Mouse (Mus musculus) liver, postnatal 0 days (tissue): Measurements from ENCODE around the gene Pabpc1l. TPM values are rescaled to one million over a fixed set of nuclear protein-coding genes. Genes with fewer than 3 reads are reported as not detected.

Source experiments
- ATAC-seq: fragments of 200-750 bp; cut with Nextera tagmentation; 2 replicates; pipeline ENCODE4 v1.8.0; 2017; ENCODE audit warnings: mild to moderate bottlenecking, moderate library complexity
- DNase-seq: peaks from one replicate; pipeline ENCODE4 v3.0.0-alpha.2; 2016
- H3K27ac ChIP-seq: fragments of 300-500 bp; sonication (generic); 2 replicates; pipeline ENCODE4 v1.5.1; 2014; ENCODE audit warnings: antibody characterized with exemption, moderate library complexity, mild to moderate bottlenecking, low read depth
- H3K27me3 ChIP-seq: fragments of 300-500 bp; sonication (generic); 2 replicates; pipeline ENCODE4 v1.6.1; 2014; ENCODE audit warnings: low read length, control low read depth, mixed read lengths; ENCODE audit not compliant: insufficient read depth
- H3K36me3 ChIP-seq: fragments of 300-500 bp; sonication (generic); replicated peaks from 2 replicates; pipeline ENCODE4 v1.6.1; 2014; ENCODE audit warnings: mild to moderate bottlenecking, control low read depth, low read length, moderate library complexity, mixed read lengths; ENCODE audit not compliant: insufficient read depth
- H3K4me1 ChIP-seq: fragments of 300-500 bp; sonication (generic); 2 replicates; pipeline ENCODE4 v1.6.1; 2014; ENCODE audit warnings: antibody characterized with exemption, mild to moderate bottlenecking, control low read depth; ENCODE audit not compliant: insufficient read depth
- H3K4me2 ChIP-seq: fragments of 300-500 bp; sonication (generic); 2 replicates; pipeline ENCODE4 v1.6.1; 2014; ENCODE audit warnings: low read depth, mild to moderate bottlenecking, low read length, moderate library complexity, mixed read lengths
- H3K4me3 ChIP-seq: fragments of 300-500 bp; sonication (generic); 2 replicates; pipeline ENCODE4 v1.5.1; 2014; ENCODE audit warnings: low read depth, low read length
- H3K9ac ChIP-seq: fragments of 300-500 bp; sonication (generic); replicated peaks from 2 replicates; pipeline ENCODE4 v1.6.1; 2014; ENCODE audit warnings: mild to moderate bottlenecking, moderate library complexity
- H3K9me3 ChIP-seq: fragments of 300-500 bp; sonication (generic); 2 replicates; pipeline ENCODE4 v1.6.1; 2016; ENCODE audit warnings: mild to moderate bottlenecking, control low read depth, low read length, mixed read lengths
- CTCF ChIP-seq: sonication (generic); IDR thresholded peaks from 2 replicates; pipeline ENCODE4 v1.5.1; 2016; ENCODE audit warnings: antibody characterized with exemption, low read depth
- EP300 ChIP-seq: IDR thresholded peaks from 2 replicates; pipeline ENCODE4 v1.6.1; 2016; ENCODE audit warnings: antibody characterized with exemption, low read depth, mild to moderate bottlenecking
- WGBS: fragments of 180-500 bp; shearing (Covaris S2); extraction: QIAGEN DNeasy Blood & Tissue Kit; methylation state at CpG from one replicate; pipeline ENCODE4 v1.1.7; 2014; ENCODE audit not compliant: insufficient replicate concordance; 5-methylcytosine and 5-hydroxymethylcytosine counted together
- polyA plus RNA-seq: library from polyadenylated mRNA; unstranded; fragments of >200 nt; fragmentation: Nextera tagmentation; extraction: Ambion mirVana; gene quantifications from 2 replicates; pipeline ENCODE4 v1.2.1, GENCODE M21; 2015

The Pabpc1l gene
- polyA plus RNA-seq, 1 experiment from 2014 or later = 0.46 TPM

- Histone ChIP-seq H3K9ac (peak overlapping the region; percentile 96), H3K27ac (peak overlapping the region; percentile 97; the same call in 1 of the 2 replicates)
- WGBS = 61% methylated on average over 6 of the region's 6 CpGs
Observed at GRCm38 (mm10) chr2:163996275-163996674, 29.0 kb upstream of the Pabpc1l start.

GRCm38 (mm10) chr2:163996899-163997298, 28.4 kb upstream of the Pabpc1l start:
- ATAC-seq = no peak
- WGBS = 64% methylated on average over 5 of the region's 5 CpGs
- H3K9me3 ChIP-seq = no peaks in the 10 kb centered on the region
- H3K9ac ChIP-seq = 0 out of 2 replicates have a peak overlapping the region, but pooled peaks have one; percentile 11
- peak overlapping the region; percentile 95 for H3K4me2 ChIP-seq
- H3K27me3 ChIP-seq = no peaks in the 10 kb centered on the region
- peaks cover 20% of the 10 kb centered on the region for H3K4me1 ChIP-seq
- TF ChIP-seq CTCF = no peak
- TF ChIP-seq EP300 = no peak
- no peak for DNase-seq
- H3K27ac ChIP-seq = no peak overlapping the region
- peaks cover 7% of the 10 kb centered on the region; the same call in 1 of the 2 replicates for H3K36me3 ChIP-seq
- H3K4me3 ChIP-seq = no peak overlapping the region

More at GRCm38 (mm10) chr2:163996275-163996674, 29.0 kb upstream of the Pabpc1l start:
- TF ChIP-seq EP300 = no peak
- no peak for TF ChIP-seq CTCF
- Histone ChIP-seq H3K27me3 (no peaks in the 10 kb centered on the region), H3K4me3 (peak overlapping the region; percentile 91), H3K4me2 (peak overlapping the region; percentile 95), H3K4me1 (peaks cover 20% of the 10 kb centered on the region), H3K36me3 (peaks cover 7% of the 10 kb centered on the region; the same call in 1 of the 2 replicates), H3K9me3 (no peaks in the 10 kb centered on the region)
- no peak for DNase-seq
- ATAC-seq = no peak

- no peak overlapping the region for H3K27ac ChIP-seq
- no peak overlapping the region for H3K9ac ChIP-seq
- 89% methylated on average over 6 of the region's 6 CpGs for WGBS
- no peak overlapping the region for H3K4me3 ChIP-seq
- H3K27me3 ChIP-seq = no peaks in the 10 kb centered on the region
- peaks cover 22% of the 10 kb centered on the region for H3K4me1 ChIP-seq
- no peaks in the 10 kb centered on the region for H3K9me3 ChIP-seq
- TF ChIP-seq CTCF = no peak
- TF ChIP-seq EP300 = no peak
- H3K36me3 ChIP-seq = peaks cover 7% of the 10 kb centered on the region; the same call in 1 of the 2 replicates
- ATAC-seq (no peak), DNase-seq (no peak)
- no peak overlapping the region for H3K4me2 ChIP-seq
Observed at GRCm38 (mm10) chr2:163998981-163999380, 26.3 kb upstream of the Pabpc1l start.

- Histone ChIP-seq H3K4me3 (no peak overlapping the region), H3K9ac (no peak overlapping the region), H3K27ac (no peak overlapping the region), H3K4me2 (no peak overlapping the region), H3K36me3 (peaks cover 2% of the 10 kb centered on the region; the same call in 1 of the 2 replicates), H3K9me3 (no peaks in the 10 kb centered on the region), H3K27me3 (no peaks in the 10 kb centered on the region), H3K4me1 (peaks cover 37% of the 10 kb centered on the region)
- DNase-seq = no peak
- WGBS = 91% methylated on average over 3 of the region's 3 CpGs
- no peak for TF ChIP-seq EP300
- no peak for TF ChIP-seq CTCF
- ATAC-seq = no peak
Observed at GRCm38 (mm10) chr2:164002637-164003036, 22.6 kb upstream of the Pabpc1l start.

DNA sequence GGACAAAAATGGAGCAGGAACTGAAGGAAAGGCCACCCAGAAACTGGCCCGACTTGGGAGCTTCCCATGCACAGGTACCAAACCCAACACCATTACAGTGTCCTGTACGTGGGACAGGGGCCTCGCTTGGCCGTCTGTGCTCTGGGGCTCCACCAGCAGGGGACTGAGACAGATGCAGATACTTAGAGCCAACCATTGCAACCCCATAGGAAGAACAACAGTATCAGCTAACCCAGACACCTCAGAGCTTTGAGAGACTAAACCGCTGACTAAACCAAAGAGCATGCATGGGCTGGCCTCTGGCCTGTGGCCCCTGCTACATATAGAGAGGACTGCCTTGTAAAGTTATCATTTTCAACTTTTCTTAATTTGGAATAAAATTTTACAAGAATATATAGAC, 20.7 kb upstream of the Pabpc1l start:
- H3K27me3 ChIP-seq = no peaks in the 10 kb centered on the region
- no peak overlapping the region for H3K27ac ChIP-seq
- H3K9ac ChIP-seq = no peak overlapping the region
- no peaks in the 10 kb centered on the region for H3K9me3 ChIP-seq
- no peaks in the 10 kb centered on the region for H3K36me3 ChIP-seq
- TF ChIP-seq CTCF (no peak), EP300 (no peak)
- no peak for ATAC-seq
- no peak overlapping the region for H3K4me2 ChIP-seq
- H3K4me1 ChIP-seq = peaks cover 50% of the 10 kb centered on the region
- 67% methylated on average over 5 of the region's 5 CpGs for WGBS
- H3K4me3 ChIP-seq = no peak overlapping the region
- no peak for DNase-seq

DNA sequence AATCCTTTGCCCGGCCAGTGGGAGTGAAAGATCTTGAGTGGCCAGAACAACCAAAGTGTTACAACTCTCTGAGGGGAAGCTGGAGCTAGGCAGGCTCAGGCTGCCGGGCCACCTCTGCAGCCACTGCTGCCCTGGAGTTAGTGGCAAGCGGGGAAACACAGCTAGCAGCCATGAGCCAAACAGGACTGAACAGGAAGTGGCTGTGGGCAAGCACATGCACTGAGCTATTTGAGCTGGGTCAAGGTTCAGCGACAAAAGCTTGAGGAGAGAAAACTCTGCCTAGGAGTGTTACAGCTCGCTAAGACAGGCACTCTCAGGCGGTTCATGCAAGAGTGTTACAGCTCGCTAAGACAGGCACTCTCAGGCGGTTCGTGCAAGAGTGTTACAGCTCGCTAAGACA, 18.3 kb upstream of the Pabpc1l start:
- WGBS = 44% methylated on average over 10 of the region's 10 CpGs
- no peaks in the 10 kb centered on the region for H3K27me3 ChIP-seq
- no peak overlapping the region for H3K4me3 ChIP-seq
- no peak overlapping the region for H3K9ac ChIP-seq
- H3K9me3 ChIP-seq = no peaks in the 10 kb centered on the region
- TF ChIP-seq CTCF = no peak
- no peak for TF ChIP-seq EP300
- ATAC-seq = 0 out of 2 replicates have a peak, but pooled peaks have one; percentile 23
- 0 out of 2 replicates have a peak overlapping the region, but pooled peaks have one; percentile 20 for H3K4me2 ChIP-seq
- H3K4me1 ChIP-seq = peaks cover 53% of the 10 kb centered on the region
- H3K27ac ChIP-seq = peak overlapping the region; percentile 13; the same call in 1 of the 2 replicates
- peaks cover 5% of the 10 kb centered on the region for H3K36me3 ChIP-seq
- peak; percentile 37 for DNase-seq

- peaks cover 53% of the 10 kb centered on the region for H3K4me1 ChIP-seq
- WGBS = 86% methylated on average over 8 of the region's 8 CpGs
Observed at GRCm38 (mm10) chr2:164007547-164007946, 17.7 kb upstream of the Pabpc1l start.

More at GRCm38 (mm10) chr2:164007547-164007946, 17.7 kb upstream of the Pabpc1l start:
- no peak for TF ChIP-seq EP300
- TF ChIP-seq CTCF = no peak
- H3K36me3 ChIP-seq = peaks cover 11% of the 10 kb centered on the region
- ATAC-seq (no peak), DNase-seq (no peak)
- H3K4me3 ChIP-seq = no peak overlapping the region
- H3K4me2 ChIP-seq = peak overlapping the region; percentile 27; the same call in 1 of the 2 replicates
- H3K9me3 ChIP-seq = no peaks in the 10 kb centered on the region
- H3K9ac ChIP-seq = no peak overlapping the region
- H3K27ac ChIP-seq = no peak overlapping the region
- no peaks in the 10 kb centered on the region for H3K27me3 ChIP-seq
